Mouse (Mus musculus): ENCODE data around the gene H1foo.

DNA sequence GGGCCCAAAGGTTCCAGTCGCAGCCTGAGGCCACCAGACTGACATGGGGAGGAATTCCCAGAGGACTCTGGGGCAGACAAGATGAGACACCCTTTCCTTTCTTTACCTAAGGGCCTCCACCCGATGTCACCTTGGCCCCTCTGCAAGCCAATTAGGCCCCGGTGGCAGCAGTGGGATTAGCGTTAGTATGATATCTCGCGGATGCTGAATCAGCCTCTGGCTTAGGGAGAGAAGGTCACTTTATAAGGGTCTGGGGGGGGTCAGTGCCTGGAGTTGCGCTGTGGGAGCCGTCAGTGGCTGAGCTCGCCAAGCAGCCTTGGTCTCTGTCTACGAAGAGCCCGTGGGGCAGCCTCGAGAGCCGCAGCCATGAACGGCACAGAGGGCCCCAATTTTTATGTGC, 13.1 kb upstream of the H1foo start, which contains the start of gene Rho:
- TF ChIP-seq CTCF (IDR thresholded peaks at IDR 0.05; ENCODE audit: borderline replicate concordance, insufficient read depth, low read length) (no peak), POLR2A (IDR thresholded peaks at IDR 0.05; ENCODE audit: low read depth, low read length) (no peak)

Data from embryonic fibroblast, embryonic 13.5 days (primary cell).